Mouse (Mus musculus) spleen, adult 18-20 months (tissue): ENCODE measurements at regions not wholly inside any gene's neighbourhood (a gene's known extent, or its start where the extent isn't known, plus 50 kb on each side); places are given as distances from the start of the nearest gene placed in this dataset.

Experiments
- DNase-seq, 2 experiments: peaks; one replicate each; pipeline ENCODE4 v3.0.0; 2022; ENCODE audit warnings: mixed read lengths in 2 of 2

- DNase-seq: no peak
These were observed 61.8 kb upstream of the Irf2bp2 start for GRCm38 (mm10) chr8:126655565-126655964.

GRCm38 (mm10) chr8:126654353-126654752, 60.6 kb upstream of the Irf2bp2 start:
- DNase-seq: no peak

- DNase-seq: no peak
These were observed 58.4 kb upstream of the Irf2bp2 start for GRCm38 (mm10) chr8:126652151-126652550.

- no peak for DNase-seq
These were observed 57.2 kb upstream of the Irf2bp2 start for GRCm38 (mm10) chr8:126650945-126651344.

GRCm38 (mm10) chr8:126649305-126649704, 55.5 kb upstream of the Irf2bp2 start:
- DNase-seq: no peak

- no peak for DNase-seq
These were observed 53.6 kb upstream of the Irf2bp2 start for GRCm38 (mm10) chr8:126647350-126647749.

- DNase-seq: no peak
These were observed 53.0 kb upstream of the Irf2bp2 start for GRCm38 (mm10) chr8:126646604-126647311.

GRCm38 (mm10) chr8:126644179-126644578, 50.4 kb upstream of the Irf2bp2 start:
- DNase-seq: no peak
